Mouse (Mus musculus): ENCODE measurements around the gene Scamp4.

Gene Scamp4

DNA sequence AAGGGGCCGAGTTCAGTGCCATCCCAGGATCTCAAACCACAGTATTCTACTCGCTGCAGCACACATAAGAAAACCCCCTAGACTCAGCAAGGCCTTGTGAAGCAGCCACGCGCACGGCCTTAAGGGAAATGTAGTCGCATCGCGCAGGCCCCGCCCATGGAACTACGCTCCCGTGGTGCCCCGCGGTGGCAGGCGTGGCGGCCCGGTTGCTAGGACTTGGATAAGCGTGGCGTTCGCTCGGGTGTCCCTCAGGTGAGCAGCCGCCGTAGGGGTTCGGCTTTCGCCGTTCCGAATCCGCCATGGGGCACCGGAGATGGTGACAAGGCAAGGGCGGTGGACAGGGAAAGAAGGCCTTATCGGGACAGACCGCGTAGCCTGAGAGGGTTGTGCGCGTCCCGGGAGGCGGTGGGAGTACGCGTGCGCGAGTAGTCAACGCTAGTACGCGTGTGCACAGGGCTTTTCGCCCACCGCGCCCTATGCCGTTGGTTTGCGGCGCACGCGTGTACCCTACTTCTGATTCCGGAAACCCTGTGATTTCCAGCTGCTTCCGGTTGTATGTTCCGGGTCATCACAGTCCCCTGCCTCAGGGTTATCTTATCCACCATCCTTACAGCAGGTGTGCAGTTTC lies at the start of gene Scamp4, which contains the start of gene Adat3:
TSS of gene Scamp4 (plus strand) at position 175 of the 628 bp plus-strand sequence.
TSS of gene Adat3 (plus strand) at position 183 of the 628 bp plus-strand sequence.
- peak; percentile 90 for DNase-seq (ENCODE audit: low read depth, low spot score)

DNA sequence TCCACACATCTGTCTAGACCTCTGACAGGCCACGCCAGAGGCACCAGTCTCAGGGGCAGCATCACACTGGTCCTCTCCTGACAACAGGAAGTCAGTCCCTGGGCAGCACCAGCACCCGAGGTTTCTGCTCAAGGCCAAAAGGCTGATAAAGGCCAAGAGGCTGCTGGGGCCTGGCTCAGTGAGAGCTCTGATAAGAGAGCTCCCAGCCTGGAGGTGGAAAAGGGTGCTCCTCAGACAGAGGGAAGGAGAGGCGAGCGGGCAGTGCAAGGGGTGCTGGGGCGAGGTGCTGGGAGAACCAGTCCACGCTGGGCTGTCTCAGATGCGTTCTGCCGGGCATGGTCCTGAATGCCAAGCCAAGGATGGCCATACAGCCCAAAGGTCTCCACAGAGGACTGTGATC lies 49.1 kb upstream of the Scamp4 start:
- no peak for DNase-seq (ENCODE audit: low read depth, low spot score)

DNA sequence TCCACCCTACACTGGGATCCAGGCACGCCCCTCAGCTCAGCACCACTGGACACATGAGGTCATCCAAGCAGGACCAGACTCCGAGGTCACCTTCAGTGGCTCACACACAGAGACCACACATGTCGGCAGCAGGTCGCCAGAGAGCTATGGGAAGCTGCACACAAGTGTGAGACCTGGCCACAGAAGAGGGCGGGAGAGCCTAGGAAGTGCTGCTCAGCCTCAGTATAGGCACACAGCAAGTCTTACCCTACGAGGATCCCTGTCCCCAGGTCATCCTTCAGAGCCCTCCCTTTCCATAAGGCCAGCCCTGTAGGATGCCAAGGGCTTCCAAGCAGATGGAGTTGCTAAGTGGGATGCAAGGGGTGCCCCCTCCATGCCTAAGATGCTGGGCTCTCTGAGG lies 48.7 kb upstream of the Scamp4 start:
- no peak for DNase-seq (ENCODE audit: low read depth, low spot score)

DNA sequence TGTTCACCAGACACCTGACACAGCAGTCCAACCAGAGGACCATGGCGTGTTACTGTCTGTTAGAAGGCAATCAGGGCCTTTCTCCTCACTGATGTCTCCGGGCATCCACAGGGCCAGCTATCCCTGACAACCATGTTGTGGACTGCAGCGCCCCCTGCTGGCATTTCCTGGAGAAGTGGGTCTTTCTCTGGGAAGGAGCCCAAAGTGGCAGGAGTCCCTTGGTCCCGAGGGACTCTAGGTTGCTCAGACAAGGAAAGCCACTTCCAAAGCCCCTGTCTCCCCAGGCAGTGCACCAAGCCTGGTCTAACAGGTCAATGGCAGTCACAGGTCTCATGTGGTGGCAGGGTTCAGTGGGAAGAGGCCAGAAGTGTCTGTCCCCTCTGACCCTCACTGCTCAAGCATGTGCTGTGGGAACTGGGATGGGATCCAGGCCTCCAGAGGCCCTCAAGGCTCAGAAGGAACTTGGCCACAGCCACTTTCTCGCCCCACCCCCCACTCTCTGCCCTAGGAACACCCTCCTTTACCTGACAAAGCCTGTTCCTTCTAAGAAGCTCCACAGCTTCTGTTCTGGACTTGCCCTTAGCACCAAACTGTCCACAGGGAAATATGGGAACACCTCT lies 45.2 kb upstream of the Scamp4 start:
- peak; percentile 75 for DNase-seq (ENCODE audit: low read depth, low spot score)

DNA sequence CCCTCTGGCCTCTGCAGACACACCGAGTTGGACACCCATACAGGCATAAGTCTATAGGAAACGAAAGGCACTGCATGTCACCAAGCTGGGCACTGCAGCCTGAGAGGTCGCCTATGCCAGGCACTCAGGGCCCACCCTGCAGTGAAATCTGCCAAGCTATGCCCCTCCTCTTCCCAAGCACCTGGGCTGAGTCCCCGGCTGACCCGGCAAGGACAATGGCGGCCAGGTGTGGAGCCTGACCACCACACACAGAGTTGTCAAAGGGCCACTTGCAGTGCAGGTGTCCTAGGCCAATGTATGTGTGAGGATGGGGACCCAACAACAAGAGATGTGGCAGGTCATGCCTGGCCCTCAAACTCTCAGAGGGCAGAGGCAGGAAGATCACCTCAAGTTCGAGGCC lies 43.2 kb upstream of the Scamp4 start:
- no peak for DNase-seq (ENCODE audit: low read depth, low spot score)

DNA sequence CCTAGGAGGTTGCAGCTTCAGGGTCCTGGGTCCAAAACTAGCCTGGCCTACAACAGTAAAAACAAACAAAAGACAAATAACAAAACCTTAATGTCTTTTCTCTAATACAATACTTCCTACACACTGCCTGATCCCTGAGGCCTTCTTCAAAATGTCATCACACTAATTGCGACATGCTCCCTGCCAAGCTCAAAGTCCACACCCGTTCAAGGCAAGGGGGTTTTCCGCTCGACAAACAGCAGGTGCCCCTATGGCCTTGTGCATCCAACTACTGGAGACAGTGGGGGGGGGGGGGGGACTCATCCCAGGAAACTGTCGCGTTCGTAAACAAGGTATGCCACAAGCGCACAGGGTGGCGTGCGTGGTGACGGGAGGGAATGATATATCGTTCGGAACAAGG lies 42.1 kb upstream of the Scamp4 start:
- no peak for DNase-seq (ENCODE audit: low read depth, low spot score)

DNA sequence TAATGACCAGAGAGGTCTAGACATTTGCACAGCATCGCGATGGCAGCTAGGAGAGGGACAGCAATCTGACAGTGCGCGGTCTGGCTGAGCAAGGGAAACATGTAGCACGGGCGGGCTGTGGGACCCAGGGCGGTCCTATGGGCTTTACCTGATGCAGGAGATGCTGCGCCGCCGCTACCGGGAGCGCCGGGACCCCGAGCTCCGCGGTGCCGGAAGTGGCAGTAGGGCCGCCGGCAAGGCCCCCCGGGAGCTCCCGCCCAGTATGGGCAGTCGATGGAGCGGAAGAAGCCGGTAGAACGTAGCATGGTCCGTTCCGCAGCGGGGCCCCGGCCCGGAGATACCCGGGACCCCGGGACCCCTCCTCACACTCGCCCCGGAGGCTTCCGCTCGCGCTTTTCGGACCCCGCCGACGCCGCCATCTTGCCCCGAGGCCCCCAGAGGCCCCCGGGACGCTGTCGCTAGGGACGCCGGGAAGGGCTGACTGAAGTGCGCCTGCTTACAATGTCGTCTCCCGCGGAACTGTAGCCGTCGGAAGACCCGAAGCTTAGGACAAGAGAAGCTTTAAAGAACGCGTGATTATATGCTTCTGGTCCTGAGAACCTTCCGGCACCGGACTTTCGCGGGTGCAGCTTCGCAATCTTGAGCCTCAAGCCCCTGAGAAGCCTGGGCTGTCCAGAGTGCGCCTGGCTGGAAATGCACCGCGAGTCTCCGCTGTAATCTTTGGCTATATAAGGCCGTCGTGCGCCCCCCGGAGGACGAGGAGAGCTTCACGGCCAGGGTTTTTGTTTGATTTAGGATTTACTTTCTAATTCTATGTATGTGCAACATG lies 41.3 kb upstream of the Scamp4 start, which contains the start of gene Rexo1:
TSS of gene Rexo1 (minus strand) at position 445 of the 829 bp plus-strand sequence.
- peak; percentile 91 for DNase-seq (ENCODE audit: low read depth, low spot score)

DNA sequence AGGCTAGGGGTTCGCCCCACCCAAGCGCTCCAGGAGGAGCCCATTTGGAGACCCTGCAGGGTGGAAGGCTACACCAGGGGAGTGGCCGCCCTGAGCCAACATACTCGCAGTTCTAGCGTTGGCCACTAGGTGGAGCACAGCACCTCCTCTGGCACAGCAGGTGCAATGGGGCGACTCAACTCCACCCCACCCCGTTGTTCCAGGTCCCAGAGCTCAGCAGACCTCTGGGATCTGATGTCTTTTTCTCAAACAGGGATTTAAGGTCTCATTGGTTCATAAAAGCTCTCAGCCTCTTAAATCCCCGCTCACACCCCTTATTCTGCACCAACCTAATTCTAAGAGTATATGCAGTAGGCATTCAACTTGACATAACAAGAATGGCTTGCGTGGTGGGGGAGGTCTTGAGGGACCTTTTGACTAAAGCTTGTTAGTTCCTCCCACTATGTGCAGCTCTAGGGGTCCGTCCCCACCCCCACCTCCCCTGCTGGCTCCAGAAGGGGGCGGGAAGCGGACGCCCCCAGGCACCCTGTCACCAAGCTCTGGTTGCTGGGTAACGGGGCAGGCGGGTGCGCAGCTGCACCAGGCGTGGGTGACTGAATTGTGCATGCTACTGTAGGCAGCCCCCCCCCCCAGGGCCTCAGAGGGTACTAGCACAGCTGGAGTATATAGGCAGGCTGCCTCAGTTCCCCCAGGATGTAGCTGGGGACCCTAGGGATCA lies 36.1 kb upstream of the Scamp4 start:
- peak; percentile 75 for DNase-seq (ENCODE audit: low read depth, low spot score)

DNA sequence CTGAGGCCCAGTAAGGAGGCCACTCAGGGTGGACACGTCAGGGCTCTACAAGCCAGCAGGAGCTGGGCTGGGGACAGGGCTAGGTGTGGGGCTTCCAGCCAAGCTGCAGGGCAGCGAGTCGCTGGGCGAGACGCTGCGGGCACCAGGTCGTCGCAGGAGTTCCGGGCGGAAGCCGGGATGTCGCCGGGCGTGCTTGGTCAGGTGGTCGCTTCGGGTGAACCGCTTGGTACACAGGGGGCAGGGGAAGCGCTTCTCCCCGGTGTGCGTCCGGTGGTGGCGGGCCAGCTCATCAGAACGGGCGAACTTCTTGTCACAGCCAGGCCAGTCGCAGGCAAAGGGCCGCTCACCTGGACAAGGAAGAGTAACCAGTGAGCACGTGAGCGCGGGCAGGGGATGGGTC lies 33.8 kb upstream of the Scamp4 start:
- no peak for DNase-seq (ENCODE audit: low read depth, low spot score)

DNA sequence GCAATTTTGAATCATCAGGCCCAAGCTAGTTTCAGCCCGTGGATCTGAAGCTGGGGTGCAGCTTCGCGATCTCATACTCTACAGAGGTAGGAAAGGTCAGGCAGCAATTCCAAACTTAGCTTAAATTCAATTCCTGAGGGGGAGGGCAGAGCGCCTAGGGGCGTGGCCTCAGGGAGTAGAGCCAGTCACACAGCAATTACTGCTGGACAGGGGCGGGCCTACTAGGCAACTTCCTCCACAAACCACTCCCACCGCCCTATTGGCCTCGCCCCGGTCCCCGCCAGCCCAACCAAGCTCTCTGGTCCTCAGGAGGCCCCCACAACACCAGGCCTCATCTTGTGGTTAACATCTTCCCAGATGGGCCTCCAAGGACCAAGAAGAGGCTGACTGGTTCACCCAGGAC lies 33.0 kb upstream of the Scamp4 start:
- peak; percentile 84 for DNase-seq (ENCODE audit: low read depth, low spot score)

DNA sequence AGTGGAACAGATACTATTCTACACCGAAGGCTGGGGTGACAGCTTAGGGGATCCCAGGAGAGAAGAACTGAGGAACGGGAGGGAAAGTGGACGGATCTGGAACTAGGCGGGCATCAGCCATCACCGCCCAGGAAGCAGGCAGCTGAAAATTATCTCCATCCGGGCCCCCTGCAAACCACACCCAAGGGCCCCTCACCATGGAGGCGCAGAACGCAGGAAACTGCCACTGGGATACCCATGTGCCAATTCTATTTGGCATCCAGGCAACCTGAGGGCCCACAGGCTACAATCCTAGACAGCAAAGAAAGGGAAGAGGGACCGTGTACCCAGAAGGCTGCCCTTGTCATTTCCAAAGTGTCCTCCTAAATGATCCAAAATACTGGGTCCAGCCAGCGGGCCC lies 32.3 kb upstream of the Scamp4 start:
- no peak for DNase-seq (ENCODE audit: low read depth, low spot score)

DNA sequence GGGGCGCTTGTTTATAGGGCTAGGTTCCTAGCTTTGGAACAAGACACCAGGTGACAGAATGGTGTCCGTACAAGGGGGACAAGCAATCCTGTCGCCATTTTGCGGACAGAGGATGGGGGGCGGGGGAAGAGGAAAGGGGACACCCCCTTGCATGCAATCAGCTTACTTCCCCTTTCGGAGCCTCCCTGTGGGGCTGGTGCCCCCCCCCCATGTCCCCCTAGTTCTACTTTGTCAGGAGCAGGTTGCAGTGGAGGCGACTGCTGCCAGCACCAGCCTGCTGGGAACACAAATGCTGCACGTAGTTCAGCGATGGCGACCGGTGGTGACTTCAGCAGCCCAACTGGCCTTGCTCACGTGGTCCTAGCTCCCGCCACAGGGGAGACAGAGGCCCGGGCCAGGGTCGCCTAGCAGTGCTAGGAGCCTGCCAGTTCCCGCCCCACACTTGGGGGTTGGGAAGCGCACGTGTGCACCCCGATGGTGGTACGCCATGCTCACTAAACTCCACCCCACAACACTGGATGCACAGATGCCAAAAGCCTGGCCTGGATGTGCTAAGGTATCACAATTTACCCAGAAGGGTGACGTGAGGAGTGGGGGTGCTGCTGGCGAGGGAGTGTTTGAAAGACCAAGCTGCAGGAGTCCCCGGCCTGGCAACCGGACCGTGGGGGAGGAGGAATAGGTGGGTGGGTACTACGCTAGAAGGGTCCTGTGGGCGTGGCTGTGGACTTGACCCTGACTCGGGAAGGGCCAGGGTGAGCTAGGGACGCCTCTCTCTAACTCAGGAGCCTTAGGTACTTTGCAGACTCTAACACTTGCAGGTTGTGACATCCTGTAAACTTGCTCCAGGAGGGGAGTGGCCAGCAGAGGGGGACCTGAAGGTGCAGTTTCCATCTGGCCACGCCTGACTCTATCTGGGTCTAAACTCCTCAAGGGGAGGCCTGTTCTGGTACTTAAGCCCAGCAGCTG lies 31.5 kb upstream of the Scamp4 start:
- no peak for DNase-seq (ENCODE audit: low read depth, low spot score)

DNA sequence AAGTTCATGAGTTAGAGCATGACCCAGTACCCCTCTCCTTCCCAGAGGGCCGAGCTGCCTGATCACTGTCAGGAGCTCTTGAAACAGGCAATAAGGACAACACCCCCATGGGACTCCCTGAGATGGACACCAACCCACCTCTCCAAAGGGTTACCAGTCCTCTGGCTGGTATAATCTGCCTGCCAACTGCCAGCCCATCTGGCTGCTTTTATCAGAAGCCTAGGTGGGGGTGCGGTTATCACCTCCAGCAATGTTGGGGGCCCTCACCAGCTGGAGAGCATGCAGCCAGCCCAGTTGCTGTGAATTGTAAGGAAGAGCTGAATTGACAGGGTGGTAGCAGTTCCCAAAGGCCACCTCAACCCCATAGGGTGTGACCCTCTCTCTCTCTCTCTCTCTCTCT lies 30.2 kb upstream of the Scamp4 start:
- DNase-seq (ENCODE audit: low read depth, low spot score) = no peak

DNA sequence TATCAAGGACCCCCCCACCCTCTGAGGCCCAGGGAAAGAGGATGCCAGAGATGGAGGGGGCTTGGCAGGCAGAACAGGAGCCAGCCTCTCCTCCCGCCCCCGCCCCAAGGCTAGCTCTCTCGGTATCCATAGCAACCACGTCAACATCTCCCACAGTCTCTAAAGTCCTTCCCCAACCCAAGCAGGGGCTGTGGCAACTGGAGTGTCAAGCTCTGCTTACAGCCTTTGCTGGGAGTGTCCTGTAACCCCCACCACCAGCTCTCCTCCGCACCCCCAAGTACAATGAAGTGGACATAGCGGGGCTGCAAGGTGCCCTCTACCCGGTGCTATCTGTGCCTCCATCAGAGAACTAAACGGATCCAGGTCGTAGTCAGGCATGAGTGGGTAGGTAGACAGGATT lies 28.7 kb upstream of the Scamp4 start:
- DNase-seq (ENCODE audit: low read depth, low spot score) = no peak

DNA sequence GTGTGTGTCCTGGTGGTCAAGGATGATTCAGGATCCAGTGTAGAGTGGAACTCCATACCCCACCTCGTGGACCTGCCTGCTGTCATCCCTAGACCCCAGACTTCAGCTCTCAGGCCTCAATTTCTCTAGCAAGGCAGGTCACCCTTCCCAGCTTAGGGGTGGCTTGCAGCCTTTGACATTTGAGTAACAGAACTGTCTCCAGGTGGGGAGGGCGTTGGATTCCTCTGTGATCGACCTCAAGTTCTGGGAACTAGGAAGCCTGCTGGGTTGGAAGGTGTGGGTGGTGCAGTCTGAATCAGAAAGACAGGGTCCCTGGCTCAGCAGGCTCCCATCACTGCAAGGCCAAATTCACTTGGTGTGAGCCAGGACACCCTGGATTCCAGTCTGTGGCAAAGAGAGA lies 27.8 kb upstream of the Scamp4 start:
- DNase-seq (ENCODE audit: low read depth, low spot score) = no peak

DNA sequence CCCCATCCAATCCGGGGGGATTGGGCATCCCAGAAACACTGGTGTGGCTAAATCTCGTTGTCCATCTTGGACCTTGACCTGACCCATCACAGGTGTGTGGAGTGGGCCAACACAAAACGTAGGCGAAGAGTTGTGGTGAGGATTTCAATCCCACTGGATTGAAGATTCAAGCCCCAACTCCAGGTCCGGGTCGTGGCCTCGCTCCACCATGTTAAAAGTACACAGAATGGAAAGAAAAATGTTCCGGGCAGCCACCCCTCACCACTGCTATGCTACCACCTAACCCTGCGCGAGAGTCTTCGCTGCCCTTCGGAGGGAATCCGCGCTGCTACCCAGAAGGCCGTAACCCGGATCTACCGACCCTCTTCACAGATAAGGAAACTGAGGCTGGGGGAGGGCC lies 26.7 kb upstream of the Scamp4 start:
- no peak for DNase-seq (ENCODE audit: low read depth, low spot score)

DNA sequence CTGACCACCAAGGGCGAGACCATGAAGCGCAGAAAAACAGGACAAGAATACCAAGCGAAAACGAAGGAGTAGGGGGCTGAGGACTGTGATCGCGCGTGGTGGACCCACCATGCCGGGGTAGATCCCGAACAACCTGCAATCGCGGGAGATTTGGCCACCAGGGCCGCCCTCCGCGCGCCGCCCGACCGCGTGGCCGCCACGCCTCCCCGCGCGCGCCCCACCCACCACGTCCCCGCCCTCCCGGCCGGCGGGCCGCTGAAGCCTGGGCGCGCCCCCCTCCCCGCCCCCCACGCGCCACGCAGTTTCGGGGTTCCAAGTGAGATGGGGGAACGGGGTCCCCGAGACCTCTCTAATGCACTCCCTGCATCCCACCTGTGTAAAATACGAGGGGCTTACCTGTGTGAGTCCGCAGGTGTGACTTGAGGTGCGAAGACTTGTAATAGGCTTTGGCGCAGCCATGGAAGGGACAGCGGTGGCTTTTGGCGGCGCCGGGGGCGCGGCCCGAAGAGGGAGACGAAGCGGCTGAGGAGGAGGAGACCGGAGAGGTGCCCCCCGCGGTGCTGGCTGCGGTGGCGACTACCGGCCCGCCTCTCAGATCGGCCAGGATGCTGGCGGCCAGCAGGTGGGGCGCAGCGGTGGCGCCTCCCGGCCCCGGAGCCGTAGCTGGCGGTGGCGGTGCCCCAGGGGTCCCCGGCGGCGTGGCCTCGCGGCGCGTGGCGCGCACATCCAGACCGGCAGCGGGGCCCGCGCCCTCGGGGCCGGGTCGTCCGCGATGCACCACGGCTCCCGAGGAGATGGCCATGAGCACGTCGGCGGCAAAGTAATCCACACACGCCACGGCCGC lies 26.1 kb upstream of the Scamp4 start:
- no peak for DNase-seq (ENCODE audit: low read depth, low spot score)

DNA sequence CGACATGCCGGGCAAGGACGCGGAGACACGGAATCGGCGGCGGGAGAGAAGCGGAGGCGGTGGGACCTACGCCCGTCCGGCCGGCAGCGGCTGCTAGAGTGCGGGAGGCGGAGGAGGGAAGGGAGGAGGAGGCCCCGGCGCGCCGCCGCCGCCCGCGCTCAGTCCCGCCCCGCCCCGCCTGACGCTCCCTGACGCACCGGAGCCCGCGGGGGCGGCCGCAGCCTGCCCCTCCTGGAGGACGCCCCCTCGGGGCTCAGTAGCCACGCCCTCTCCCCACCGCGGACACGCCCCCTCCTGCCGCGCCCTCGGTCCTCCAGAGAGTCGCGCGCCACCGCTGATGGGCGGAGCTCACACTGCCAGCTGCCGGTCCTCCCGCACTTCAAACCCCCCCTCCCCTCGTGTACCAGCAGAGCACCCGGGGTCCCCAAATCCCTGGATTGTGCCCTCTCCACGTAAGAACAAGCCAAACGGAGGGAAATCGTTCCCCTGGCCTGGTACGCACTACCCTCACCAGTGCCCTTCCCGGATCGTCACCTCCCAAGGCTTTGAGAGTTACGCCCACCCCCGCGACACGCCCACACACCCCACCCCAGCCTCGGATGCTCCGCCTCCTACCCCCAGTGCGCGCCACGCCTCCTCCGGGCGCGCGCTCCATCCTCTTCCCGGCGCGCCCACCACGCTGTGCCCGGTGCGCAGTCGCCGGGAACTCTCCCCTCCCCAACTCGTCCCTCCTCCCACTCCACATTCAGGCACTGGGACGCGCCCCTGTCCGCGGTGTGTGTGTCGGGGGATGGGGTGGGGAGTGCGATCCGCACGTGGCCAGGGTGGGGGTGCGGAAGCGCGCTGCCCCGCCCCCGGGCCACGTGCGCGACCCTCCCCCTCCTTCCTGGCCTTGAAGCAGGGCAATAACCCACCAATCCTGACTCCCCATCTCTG lies 25.2 kb upstream of the Scamp4 start, which contains the start of gene Klf16:
TSS of gene Klf16 (minus strand) at position 127 of the 936 bp plus-strand sequence.
- peak; percentile 96 for DNase-seq (ENCODE audit: low read depth, low spot score)
